In the genomic region with DNA sequence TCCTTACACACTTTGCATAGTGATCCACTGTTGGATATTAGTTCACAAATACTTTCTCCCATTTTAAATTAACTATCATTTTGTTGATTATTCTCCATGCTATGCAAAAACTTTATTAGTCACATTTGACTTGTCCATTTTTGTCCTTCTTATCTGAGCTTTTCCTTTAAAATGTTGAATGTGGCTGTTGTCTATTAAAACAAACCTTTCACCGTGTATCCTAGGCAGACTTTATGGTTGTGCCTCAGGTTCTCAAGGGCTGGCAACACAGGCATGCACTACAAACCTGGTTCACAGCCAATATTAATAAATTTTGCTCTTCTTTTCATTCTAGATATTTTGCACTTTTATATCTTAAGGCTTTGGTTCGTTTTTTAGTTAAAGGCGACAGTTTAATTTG, we compare ENCODE assay signal across 18 mouse cellular contexts. TPM values are rescaled to one million over a fixed set of nuclear protein-coding genes. Genes with fewer than 3 reads are reported as not detected.
"Had no signal": no experiment of that assay in that cellular context is flagged by ENCODE, and none has a peak within 500 bp of the region (broad histone marks: within the 10 kb centered on the region; RNA-seq: fewer than 3 reads in every experiment).

No protein-coding gene starts in this region.

- H3K36me3 ChIP-seq: limb, embryonic 10.5 days; midbrain, embryonic 13.5 days; neural tube, embryonic 15.5 days had no signal

- DNase-seq: kidney, adult 11 months; kidney, postnatal 14 days; lung, adult 2 months; lung, postnatal 36 days; right cerebral cortex, adult 18-20 months; thymus, adult 2 months; thymus, postnatal 25 days had no signal

- H3K4me3 ChIP-seq: limb, embryonic 10.5 days; midbrain, embryonic 13.5 days; myocyte; neural tube, embryonic 15.5 days had no signal

- H3K4me2 ChIP-seq: midbrain, embryonic 13.5 days; neural tube, embryonic 15.5 days had no signal

- H3K27me3 ChIP-seq: midbrain, embryonic 13.5 days; neural tube, embryonic 15.5 days had no signal

- ATAC-seq: lung, postnatal 0 days; midbrain, embryonic 13.5 days had no signal

- H3K27ac ChIP-seq: limb, embryonic 10.5 days; midbrain, embryonic 13.5 days; neural tube, embryonic 15.5 days had no signal

- H3K9ac ChIP-seq: midbrain, embryonic 13.5 days; neural tube, embryonic 15.5 days had no signal

- H3K4me1 ChIP-seq: limb, embryonic 10.5 days; midbrain, embryonic 13.5 days; neural tube, embryonic 15.5 days had no signal

- H3K9me3 ChIP-seq: limb, embryonic 10.5 days; midbrain, embryonic 13.5 days; neural tube, embryonic 15.5 days had no signal

RNA-seq across cellular contexts. Expression of a gene that starts 3.0 kb away (rescaled TPM):
- polyA plus RNA-seq: myocyte had no signal

RNA-seq across cellular contexts. Expression of a gene that starts 17.1 kb away (rescaled TPM):
- polyA plus RNA-seq: myocyte had no signal

RNA-seq across cellular contexts. Expression of a gene that starts 19.1 kb away (rescaled TPM):
- polyA plus RNA-seq: kidney, embryonic 14.5 days; large intestine, adult 2 months; limb, embryonic 10.5 days; limb, embryonic 14.5 days; lung, adult 2 months; lung, postnatal 0 days; midbrain, embryonic 13.5 days; myocyte; neural tube, embryonic 11.5 days; neural tube, embryonic 15.5 days; stomach, embryonic 14.5 days; thymus, adult 2 months; urinary bladder, adult 2 months had no signal

RNA-seq across cellular contexts. Expression of a gene that starts 29.6 kb away (rescaled TPM):
- polyA plus RNA-seq: kidney, embryonic 14.5 days; large intestine, adult 2 months; limb, embryonic 10.5 days; limb, embryonic 14.5 days; lung, adult 2 months; lung, postnatal 0 days; midbrain, embryonic 13.5 days; myocyte; neural tube, embryonic 11.5 days; neural tube, embryonic 15.5 days; stomach, embryonic 14.5 days; thymus, adult 2 months; urinary bladder, adult 2 months had no signal

RNA-seq across cellular contexts. Expression of a gene that starts 31.2 kb away (rescaled TPM):
- polyA plus RNA-seq: kidney, embryonic 14.5 days; large intestine, adult 2 months; limb, embryonic 10.5 days; limb, embryonic 14.5 days; lung, adult 2 months; lung, postnatal 0 days; midbrain, embryonic 13.5 days; myocyte; neural tube, embryonic 11.5 days; neural tube, embryonic 15.5 days; stomach, embryonic 14.5 days; thymus, adult 2 months; urinary bladder, adult 2 months had no signal
